Mouse (Mus musculus): ENCODE data around the gene Dkc1.
"Not testable (repeated sequence)": the region's sequence is repeated elsewhere in the genome, so short reads cannot be mapped to it uniquely, and the experiment has no call there.

Gene Dkc1

DNA sequence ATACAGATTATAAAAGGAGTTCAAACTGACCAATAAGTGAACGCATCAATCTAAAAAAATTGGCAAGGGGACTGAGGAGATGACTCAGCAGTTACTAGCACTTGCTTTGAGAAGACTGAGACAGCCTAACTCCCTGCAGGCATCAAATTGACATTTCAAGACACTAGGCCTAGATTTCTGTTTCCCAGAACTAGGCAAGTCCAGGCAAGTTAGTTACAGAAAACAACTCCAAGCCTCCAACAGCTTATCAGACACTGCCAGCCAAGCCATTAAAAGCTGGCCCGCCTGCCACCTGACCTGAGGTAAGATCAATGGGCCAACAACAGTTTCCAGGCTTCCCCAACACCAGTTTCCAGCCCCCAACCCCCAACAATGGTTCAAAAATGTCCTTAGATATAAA, 42.1 kb downstream of the Dkc1 start:
- peak; percentile 28 for DNase-seq (ENCODE audit: extremely low read depth, insufficient read length, low spot score)

DNA sequence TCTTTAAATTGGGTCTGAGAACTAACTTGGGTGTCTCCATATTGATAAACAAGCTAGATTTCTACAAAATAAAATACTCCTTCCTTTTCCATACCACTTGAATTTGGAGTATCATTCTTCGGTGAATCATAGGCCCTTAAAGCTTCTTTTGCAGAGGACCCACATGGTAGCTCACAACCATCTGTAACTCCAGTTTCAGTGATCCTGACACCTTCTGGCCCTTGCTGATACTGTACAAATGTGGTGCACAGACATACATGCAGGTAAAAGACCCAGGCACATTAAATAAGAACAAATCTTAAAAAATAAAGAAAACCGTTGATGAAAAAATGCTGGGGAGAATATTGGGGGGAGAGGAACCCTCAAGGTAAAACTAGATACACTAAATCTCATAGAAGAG, 42.5 kb downstream of the Dkc1 start:
- DNase-seq (ENCODE audit: extremely low read depth, insufficient read length, low spot score) = no peak

DNA sequence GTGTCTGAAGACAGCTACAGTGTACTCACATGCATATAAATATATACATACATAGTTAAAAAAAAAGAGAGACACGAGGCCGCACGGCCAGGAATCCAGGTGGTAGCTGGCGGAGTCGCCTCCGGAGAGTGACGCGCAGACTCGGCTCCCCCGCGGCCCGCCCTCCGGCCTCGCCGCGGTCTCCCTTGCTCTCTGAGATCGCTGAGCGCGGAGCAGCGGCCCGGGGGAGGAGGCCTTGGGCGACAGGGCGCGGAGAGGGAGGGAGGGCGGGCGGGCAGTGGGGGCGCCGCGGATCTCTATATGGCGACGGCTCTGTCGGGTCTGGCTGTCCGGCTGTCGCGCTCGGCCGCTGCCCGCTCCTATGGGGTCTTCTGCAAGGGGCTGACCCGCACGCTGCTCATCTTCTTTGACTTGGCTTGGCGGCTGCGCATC, 47.5 kb downstream of the Dkc1 start:
- DNase-seq (ENCODE audit: extremely low read depth, insufficient read length, low spot score) = not testable (repeated sequence)

DNA sequence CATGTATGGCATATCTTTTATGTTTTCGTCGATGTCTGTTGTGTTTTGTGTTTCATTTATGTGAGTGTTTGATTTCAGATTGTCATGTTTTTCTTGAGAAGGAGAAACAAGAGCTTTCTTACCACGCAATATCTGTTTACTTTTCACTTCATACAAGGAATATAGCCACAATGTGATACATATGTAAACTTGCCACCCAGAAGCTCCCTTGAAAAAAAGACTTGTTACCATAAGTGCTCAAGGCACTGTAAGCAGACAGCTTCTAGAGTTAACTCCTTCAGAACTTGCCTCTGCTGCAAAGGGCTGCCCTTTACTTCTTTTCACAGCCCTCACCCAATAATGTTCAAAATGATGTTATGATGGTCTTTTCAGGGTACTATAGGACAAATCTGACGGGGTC, 52.8 kb downstream of the Dkc1 start:
- DNase-seq (ENCODE audit: extremely low read depth, insufficient read length, low spot score) = no peak

DNA sequence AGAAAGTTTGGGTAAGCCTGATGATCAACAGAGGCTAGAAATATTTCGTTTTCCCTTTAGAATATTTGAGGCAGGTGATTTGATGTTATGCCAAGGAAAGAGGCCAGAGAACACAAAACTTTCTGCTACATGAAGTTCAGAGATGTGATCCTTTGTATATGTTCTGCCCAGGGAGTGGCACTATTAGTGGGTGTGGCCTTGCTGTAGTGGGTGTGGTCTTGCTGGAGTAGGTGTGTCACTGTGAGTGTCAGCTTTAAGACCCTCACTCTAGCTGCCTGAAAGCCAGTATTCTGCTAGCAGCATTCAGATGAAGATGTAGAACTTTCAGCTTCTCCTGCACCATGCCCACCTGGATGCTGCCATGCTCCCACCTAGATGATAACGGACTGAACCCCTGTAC, 54.6 kb downstream of the Dkc1 start:
- no peak for DNase-seq (ENCODE audit: extremely low read depth, insufficient read length, low spot score)

DNA sequence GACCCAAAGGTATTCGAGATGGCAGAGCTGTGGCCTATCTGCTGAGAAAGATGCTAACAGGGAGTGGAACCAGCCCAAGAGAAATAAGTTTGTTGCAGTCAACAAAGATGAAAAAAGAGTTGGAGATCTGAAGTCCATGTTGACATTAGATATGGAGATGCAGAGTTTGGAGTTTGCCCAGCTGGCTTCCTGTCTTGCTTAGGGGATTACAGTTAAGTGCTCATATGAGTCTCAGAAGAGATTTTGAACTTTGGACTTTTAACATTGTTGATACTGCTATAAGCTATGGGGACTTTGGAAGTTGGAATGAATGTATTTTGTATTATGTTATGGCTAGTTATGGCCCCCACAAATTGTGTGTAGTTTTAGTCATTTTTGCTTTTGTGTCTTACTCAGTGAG, 56.6 kb downstream of the Dkc1 start:
- DNase-seq (ENCODE audit: extremely low read depth, insufficient read length, low spot score) = no peak

DNA sequence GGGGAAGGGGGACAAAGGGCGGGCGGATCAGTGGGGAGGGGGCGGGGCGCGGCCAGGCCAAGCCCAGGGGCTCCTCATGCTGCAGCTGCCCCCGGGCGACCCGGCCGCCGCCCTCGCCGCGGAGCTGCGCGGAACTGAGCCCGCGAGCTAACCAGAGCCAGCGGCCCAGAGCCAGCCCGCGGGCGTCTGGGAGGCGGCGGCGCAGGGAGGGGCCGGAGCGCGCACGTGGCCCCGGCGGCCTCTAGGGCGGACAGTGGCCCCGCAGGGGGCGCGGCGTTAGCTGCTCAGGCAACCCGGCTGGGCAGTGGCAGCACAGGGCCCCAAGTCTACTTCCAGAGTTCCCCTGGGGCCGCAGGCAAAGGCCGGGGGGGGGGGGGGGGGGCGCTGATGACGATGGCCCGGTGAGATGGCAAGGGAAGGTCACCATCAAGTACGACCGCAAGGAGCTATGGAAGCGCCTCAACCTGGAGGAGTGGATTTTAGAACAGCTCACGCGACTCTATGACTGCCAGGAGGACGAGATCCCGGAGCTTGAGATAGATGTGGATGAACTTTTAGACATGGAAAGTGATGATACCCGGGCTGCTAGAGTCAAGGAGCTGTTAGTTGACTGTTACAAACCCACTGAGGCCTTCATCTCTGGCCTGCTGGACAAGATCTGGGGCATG, 60.1 kb downstream of the Dkc1 start:
- no peak for DNase-seq (ENCODE audit: extremely low read depth, insufficient read length, low spot score)

Measured in 3134 (cell line).